ENCODE assay signal across 8 mouse cellular contexts in genomic region chr9:44708925-44709324, GRCm38 (mm10). TPM values are rescaled to one million over a fixed set of nuclear protein-coding genes. Genes with fewer than 3 reads are reported as not detected.
A peak's percentile ranks its signal among the peaks of the same experiment; 100 is the strongest.
DNase-seq lines count a peak whose midpoint lies in the region; ATAC-seq lines count a peak whose summit lies in the region.

No protein-coding gene starts in this region.

- 33% methylated on average over 6 of the region's 6 CpGs for WGBS in lung, embryonic 16.5 days
- WGBS in embryonic facial prominence, embryonic 11.5 days: 22% methylated on average over 6 of the region's 6 CpGs
- 27% methylated on average over 6 of the region's 6 CpGs for WGBS in intestine, embryonic 15.5 days
- WGBS in stomach, embryonic 14.5 days: 28% methylated on average over 6 of the region's 6 CpGs

- H3K27ac ChIP-seq in lung, embryonic 16.5 days (ENCODE audit: low read length): peak overlapping the region; percentile 27; the same call in 1 of the 2 replicates
- H3K27ac ChIP-seq in embryonic facial prominence, embryonic 11.5 days (replicated peaks; ENCODE audit: low read depth, low read length): peak overlapping the region; percentile 43
- H3K27ac ChIP-seq in intestine, embryonic 15.5 days: no peak overlapping the region
- H3K27ac ChIP-seq in stomach, embryonic 14.5 days (ENCODE audit: low read length): peak overlapping the region; percentile 36; the same call in 1 of the 2 replicates

- peak; percentile 12 for ATAC-seq in lung, embryonic 16.5 days (ENCODE audit: low read depth)
- ATAC-seq in embryonic facial prominence, embryonic 11.5 days (replicated peaks; ENCODE audit: insufficient number of reproducible peaks, low FRiP score, low TSS enrichment, low read depth): peak; percentile 10; the same call in 1 of the 2 replicates
- ATAC-seq in intestine, embryonic 15.5 days: no peak; the same call in 1 of the 2 replicates
- no peak; the same call in 1 of the 2 replicates for ATAC-seq in stomach, embryonic 14.5 days (ENCODE audit: insufficient number of reproducible peaks, insufficient read depth, low FRiP score, low read depth)
- ATAC-seq in megakaryocyte, adult 5-6 weeks (ENCODE audit: poor library complexity, severe bottlenecking): no peak
- ATAC-seq in erythroblast, adult 5-6 weeks (replicated peaks; ENCODE audit: low FRiP score, poor library complexity, severe bottlenecking): no peak

- peak overlapping the region; percentile 85 for H3K4me2 ChIP-seq in lung, embryonic 16.5 days (ENCODE audit: low read depth, low read length)
- peak overlapping the region; percentile 73 for H3K4me2 ChIP-seq in embryonic facial prominence, embryonic 11.5 days (ENCODE audit: low read depth, low read length)
- H3K4me2 ChIP-seq in intestine, embryonic 15.5 days (replicated peaks): peak overlapping the region; percentile 88
- peak overlapping the region; percentile 58 for H3K4me2 ChIP-seq in stomach, embryonic 14.5 days (replicated peaks; ENCODE audit: low read depth, low read length)

- H3K27me3 ChIP-seq in lung, embryonic 16.5 days (ENCODE audit: control insufficient read depth, insufficient read depth, low read depth, low read length): no peaks in the 10 kb centered on the region
- no peaks in the 10 kb centered on the region for H3K27me3 ChIP-seq in embryonic facial prominence, embryonic 11.5 days (ENCODE audit: control insufficient read depth, insufficient read depth, low read length)
- no peaks in the 10 kb centered on the region for H3K27me3 ChIP-seq in intestine, embryonic 15.5 days (replicated peaks)
- H3K27me3 ChIP-seq in stomach, embryonic 14.5 days (ENCODE audit: control insufficient read depth, insufficient read depth, low read length): no peaks in the 10 kb centered on the region

- peaks cover 20% of the 10 kb centered on the region for H3K36me3 ChIP-seq in lung, embryonic 16.5 days (ENCODE audit: control insufficient read depth, insufficient read depth, low read length)
- H3K36me3 ChIP-seq in embryonic facial prominence, embryonic 11.5 days (replicated peaks; ENCODE audit: control insufficient read depth, insufficient read depth, low read depth, low read length): no peaks in the 10 kb centered on the region; the same call in none of the 2 replicates
- H3K36me3 ChIP-seq in intestine, embryonic 15.5 days: no peaks in the 10 kb centered on the region
- peaks cover 30% of the 10 kb centered on the region for H3K36me3 ChIP-seq in stomach, embryonic 14.5 days (ENCODE audit: control insufficient read depth, insufficient read depth, low read length)

- H3K4me3 ChIP-seq in lung, embryonic 16.5 days (ENCODE audit: low read length): peak overlapping the region; percentile 58
- peak overlapping the region; percentile 29 for H3K4me3 ChIP-seq in embryonic facial prominence, embryonic 11.5 days (ENCODE audit: low read depth, low read length)
- H3K4me3 ChIP-seq in intestine, embryonic 15.5 days (replicated peaks): peak overlapping the region; percentile 44
- peak overlapping the region; percentile 27 for H3K4me3 ChIP-seq in stomach, embryonic 14.5 days (ENCODE audit: low read depth, low read length)

- H3K9ac ChIP-seq in lung, embryonic 16.5 days (ENCODE audit: low read length): peak overlapping the region; percentile 68
- peak overlapping the region; percentile 48 for H3K9ac ChIP-seq in embryonic facial prominence, embryonic 11.5 days (replicated peaks; ENCODE audit: low read length)
- H3K9ac ChIP-seq in intestine, embryonic 15.5 days: peak overlapping the region; percentile 45; the same call in 1 of the 2 replicates
- peak overlapping the region; percentile 33; the same call in 1 of the 2 replicates for H3K9ac ChIP-seq in stomach, embryonic 14.5 days (replicated peaks; ENCODE audit: low read depth, low read length)

- peaks cover 19% of the 10 kb centered on the region for H3K4me1 ChIP-seq in lung, embryonic 16.5 days (replicated peaks; ENCODE audit: control insufficient read depth, insufficient read depth, low read length)
- peaks cover 11% of the 10 kb centered on the region; the same call in 1 of the 2 replicates for H3K4me1 ChIP-seq in embryonic facial prominence, embryonic 11.5 days (ENCODE audit: control insufficient read depth, insufficient read depth, low read length)
- peaks cover 32% of the 10 kb centered on the region for H3K4me1 ChIP-seq in intestine, embryonic 15.5 days (replicated peaks)
- peaks cover 10% of the 10 kb centered on the region; the same call in 1 of the 2 replicates for H3K4me1 ChIP-seq in stomach, embryonic 14.5 days (ENCODE audit: control insufficient read depth, insufficient read depth, low read length)

- H3K9me3 ChIP-seq in lung, embryonic 16.5 days (ENCODE audit: control insufficient read depth, low read length): no peaks in the 10 kb centered on the region
- H3K9me3 ChIP-seq in embryonic facial prominence, embryonic 11.5 days (replicated peaks; ENCODE audit: control insufficient read depth, low read length): no peaks in the 10 kb centered on the region
- no peaks in the 10 kb centered on the region for H3K9me3 ChIP-seq in intestine, embryonic 15.5 days
- H3K9me3 ChIP-seq in stomach, embryonic 14.5 days (ENCODE audit: control insufficient read depth, low read depth, low read length): no peaks in the 10 kb centered on the region

- DNase-seq in lung, postnatal 4 days: no peak
- peak; percentile 39 for DNase-seq in embryonic facial prominence, embryonic 11.5 days (ENCODE audit: low spot score)
- DNase-seq in layer of hippocampus, postnatal 10 days (ENCODE audit: low spot score in 2 of 2): no peak

RNA-seq across cellular contexts. Expression of gene Phldb1, which starts 26.1 kb away (rescaled TPM):
- 26.4 and 28.1 TPM in 2 replicates for polyA plus RNA-seq in lung, embryonic 16.5 days (2015; fragmentation: Nextera tagmentation; extraction: Ambion mirVana)
- polyA plus RNA-seq in embryonic facial prominence, embryonic 11.5 days (2014; fragmentation: Nextera tagmentation; extraction: Ambion mirVana): 27.8 and 30.0 TPM in 2 replicates
- polyA plus RNA-seq in intestine, embryonic 15.5 days (2015; fragmentation: Nextera tagmentation; extraction: Ambion mirVana): 17.6 and 18.9 TPM in 2 replicates
- polyA plus RNA-seq in stomach, embryonic 14.5 days (2014; fragmentation: Nextera tagmentation; extraction: Ambion mirVana): 26.7 and 26.8 TPM in 2 replicates
- total RNA-seq in megakaryocyte, adult 5-6 weeks (2015): 0.76 and 2.1 TPM in 2 replicates
- total RNA-seq in megakaryocyte, adult 5-6 weeks (2017): 2.0 and 2.6 TPM in 2 replicates
- 0.42 and 6.1 TPM in 2 replicates for total RNA-seq in erythroblast, adult 5-6 weeks (2015; ENCODE audit: low replicate concordance)
- 2.9 TPM in 2 replicates for total RNA-seq in erythroblast, adult 5-6 weeks (2017; ENCODE audit: low replicate concordance)
- 100 to 1,000 TPM in 1 of 2 experiments, 10 to 100 TPM in 1; 87.9 to 102 TPM for total RNA-seq in layer of hippocampus, postnatal 10 days (2021)

RNA-seq across cellular contexts. Expression of gene Treh, which starts 35.9 kb away (rescaled TPM):
- not detected in 2 replicates for polyA plus RNA-seq in lung, embryonic 16.5 days (2015; fragmentation: Nextera tagmentation; extraction: Ambion mirVana)
- not detected in 2 replicates for polyA plus RNA-seq in embryonic facial prominence, embryonic 11.5 days (2014; fragmentation: Nextera tagmentation; extraction: Ambion mirVana)
- not detected in 2 replicates for polyA plus RNA-seq in intestine, embryonic 15.5 days (2015; fragmentation: Nextera tagmentation; extraction: Ambion mirVana)
- not detected in 2 replicates for polyA plus RNA-seq in stomach, embryonic 14.5 days (2014; fragmentation: Nextera tagmentation; extraction: Ambion mirVana)
- total RNA-seq in megakaryocyte, adult 5-6 weeks (2015): not detected in 2 replicates
- total RNA-seq in megakaryocyte, adult 5-6 weeks (2017): not detected in 2 replicates
- total RNA-seq in erythroblast, adult 5-6 weeks (2015; ENCODE audit: low replicate concordance): not detected in 2 replicates
- total RNA-seq in erythroblast, adult 5-6 weeks (2017; ENCODE audit: low replicate concordance): not detected in 2 replicates
- total RNA-seq in layer of hippocampus, postnatal 10 days (2021): not detected

RNA-seq across cellular contexts. Expression of gene Arcn1, which starts 58.7 kb away (rescaled TPM):
- 190 and 201 TPM in 2 replicates for polyA plus RNA-seq in lung, embryonic 16.5 days (2015; fragmentation: Nextera tagmentation; extraction: Ambion mirVana)
- polyA plus RNA-seq in embryonic facial prominence, embryonic 11.5 days (2014; fragmentation: Nextera tagmentation; extraction: Ambion mirVana): 208 and 223 TPM in 2 replicates
- 184 and 193 TPM in 2 replicates for polyA plus RNA-seq in intestine, embryonic 15.5 days (2015; fragmentation: Nextera tagmentation; extraction: Ambion mirVana)
- polyA plus RNA-seq in stomach, embryonic 14.5 days (2014; fragmentation: Nextera tagmentation; extraction: Ambion mirVana): 202 and 209 TPM in 2 replicates
- total RNA-seq in megakaryocyte, adult 5-6 weeks (2015): 126 and 151 TPM in 2 replicates
- total RNA-seq in megakaryocyte, adult 5-6 weeks (2017): 165 and 172 TPM in 2 replicates
- total RNA-seq in erythroblast, adult 5-6 weeks (2015; ENCODE audit: low replicate concordance): 52.6 and 60.4 TPM in 2 replicates
- total RNA-seq in erythroblast, adult 5-6 weeks (2017; ENCODE audit: low replicate concordance): 66.1 and 94.8 TPM in 2 replicates
- total RNA-seq in layer of hippocampus, postnatal 10 days (2021): 100 to 1,000 TPM; 112 to 118 TPM

RNA-seq across cellular contexts. Expression of gene Ift46, which starts 58.8 kb away (rescaled TPM):
- polyA plus RNA-seq in lung, embryonic 16.5 days (2015; fragmentation: Nextera tagmentation; extraction: Ambion mirVana): 99.1 and 112 TPM in 2 replicates
- 142 and 152 TPM in 2 replicates for polyA plus RNA-seq in embryonic facial prominence, embryonic 11.5 days (2014; fragmentation: Nextera tagmentation; extraction: Ambion mirVana)
- polyA plus RNA-seq in intestine, embryonic 15.5 days (2015; fragmentation: Nextera tagmentation; extraction: Ambion mirVana): 79.8 and 82.8 TPM in 2 replicates
- 105 and 119 TPM in 2 replicates for polyA plus RNA-seq in stomach, embryonic 14.5 days (2014; fragmentation: Nextera tagmentation; extraction: Ambion mirVana)
- 38.5 and 53.7 TPM in 2 replicates for total RNA-seq in megakaryocyte, adult 5-6 weeks (2015)
- 27.6 and 40.8 TPM in 2 replicates for total RNA-seq in megakaryocyte, adult 5-6 weeks (2017)
- total RNA-seq in erythroblast, adult 5-6 weeks (2015; ENCODE audit: low replicate concordance): 62.1 and 85.9 TPM in 2 replicates
- total RNA-seq in erythroblast, adult 5-6 weeks (2017; ENCODE audit: low replicate concordance): 40.4 and 54.4 TPM in 2 replicates
- 10 to 100 TPM; 78.8 to 84.5 TPM for total RNA-seq in layer of hippocampus, postnatal 10 days (2021)

Comparison
In these comparisons a context has a peak if more than half of its experiments do, and no peak if none do; other contexts are left out.
1. ATAC-seq: peak in lung, embryonic 16.5 days (single experiment) and embryonic facial prominence, embryonic 11.5 days (single experiment); none in intestine, embryonic 15.5 days (single experiment), stomach, embryonic 14.5 days (single experiment), megakaryocyte, adult 5-6 weeks (single experiment) and erythroblast, adult 5-6 weeks (single experiment).
2. Peak in every context shown above with its lines, with median percentiles within 50 percentile points of each other: H3K4me2 ChIP-seq, H3K4me3 ChIP-seq and H3K9ac ChIP-seq.